Mouse (Mus musculus): ENCODE data around the gene Catsper3. TPM values are rescaled to one million over a fixed set of nuclear protein-coding genes. Genes with fewer than 3 reads are reported as not detected.
A peak's percentile ranks its signal among the peaks of the same experiment; 100 is the strongest.

The Catsper3 gene
- polyA plus RNA-seq, 1 experiment = not detected

- no peak for TF ChIP-seq POLR2A (IDR thresholded peaks at IDR 0.05; ENCODE audit: low read depth, low read length)
- no peak for TF ChIP-seq CTCF (IDR thresholded peaks at IDR 0.05; ENCODE audit: borderline replicate concordance, insufficient read depth, low read length)
- Histone ChIP-seq H3K27ac (ENCODE audit: insufficient read depth, low read length) (no peak overlapping the region), H3K4me1 (ENCODE audit: control insufficient read depth, insufficient read depth, low read length) (no peaks in the 10 kb centered on the region), H3K4me3 (ENCODE audit: insufficient read depth, low read length) (no peak overlapping the region)
These were observed 40.9 kb downstream of the Catsper3 start for GRCm38 (mm10) chr13:55825245-55825681.

DNA sequence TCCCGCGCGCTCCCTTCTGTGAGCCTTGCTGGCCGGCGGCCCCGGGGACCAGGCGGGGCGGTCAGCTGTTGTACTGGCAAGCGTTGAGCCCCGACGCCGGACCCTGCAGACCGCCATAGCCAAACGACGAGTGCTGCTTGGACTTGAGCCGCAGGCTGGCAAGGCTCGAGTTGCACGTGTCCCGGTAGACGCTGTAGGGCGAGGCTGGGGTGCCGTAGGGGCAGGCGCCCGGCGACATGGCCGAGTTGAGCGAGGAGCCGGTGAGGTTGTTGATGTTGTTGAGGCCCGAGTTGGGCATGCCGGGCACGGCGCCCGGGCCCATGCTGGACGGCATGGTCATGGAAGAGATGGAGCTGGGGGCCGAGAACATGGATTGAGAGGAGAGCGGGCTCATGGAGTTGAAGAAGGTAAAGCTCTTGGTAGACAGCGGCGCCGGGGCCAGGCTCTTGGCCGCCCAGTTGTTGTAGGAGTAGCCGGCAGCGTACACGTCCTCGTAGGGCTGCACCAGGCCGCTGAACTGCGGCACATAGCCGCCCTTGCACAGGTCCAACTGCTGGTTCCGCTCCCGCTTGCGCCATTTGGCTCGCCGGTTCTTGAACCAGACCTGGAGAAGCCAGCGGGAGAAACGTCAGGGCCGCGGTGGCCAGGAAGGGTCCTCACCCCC is 41.8 kb downstream of the Catsper3 start:
- Histone ChIP-seq H3K27ac (ENCODE audit: insufficient read depth, low read length) (no peak overlapping the region), H3K4me3 (ENCODE audit: insufficient read depth, low read length) (no peak overlapping the region), H3K4me1 (ENCODE audit: control insufficient read depth, insufficient read depth, low read length) (no peaks in the 10 kb centered on the region)
- TF ChIP-seq CTCF (IDR thresholded peaks at IDR 0.05; ENCODE audit: borderline replicate concordance, insufficient read depth, low read length) (no peak), POLR2A (IDR thresholded peaks at IDR 0.05; ENCODE audit: low read depth, low read length) (no peak)

DNA sequence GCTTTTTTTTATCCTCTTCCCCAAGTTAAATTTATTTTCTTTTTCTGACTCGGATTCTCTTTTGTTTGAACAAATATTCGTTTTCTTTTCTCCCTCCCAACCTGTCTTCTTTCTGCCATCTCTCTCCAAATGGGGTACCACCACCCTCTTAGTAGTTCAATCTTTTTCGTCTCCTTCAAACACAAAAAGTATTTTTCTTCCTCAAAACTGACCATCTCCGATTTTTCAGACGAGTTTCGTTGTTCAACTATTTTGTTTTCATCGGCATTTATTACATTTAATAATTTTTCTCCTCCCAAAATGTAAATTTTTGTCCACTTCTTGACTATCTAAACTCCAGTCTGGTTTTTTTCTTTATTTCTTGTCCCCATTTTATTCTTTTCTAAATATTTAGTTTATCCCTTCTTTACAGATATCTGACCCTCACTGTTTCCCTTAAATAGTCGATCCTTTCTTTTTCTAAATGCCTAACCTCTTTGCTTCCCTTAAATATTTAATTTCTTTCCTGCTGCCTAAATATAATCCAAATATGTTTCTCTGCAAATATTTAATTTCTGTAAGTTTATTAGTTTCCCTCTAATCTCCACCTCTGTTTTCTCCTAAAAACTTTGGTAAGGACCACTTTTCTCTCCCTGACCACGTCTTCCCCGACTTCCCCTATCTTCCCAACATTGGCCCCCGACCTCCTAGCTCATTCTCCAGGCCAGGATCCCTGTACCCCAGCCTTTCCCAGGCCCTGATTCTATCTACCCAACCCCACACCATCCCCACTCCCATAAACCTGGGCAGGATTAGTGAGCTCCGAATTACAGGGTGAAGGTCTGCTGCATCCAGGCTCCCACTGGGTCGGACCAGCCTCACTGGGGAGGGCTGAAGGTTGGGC is 42.7 kb downstream of the Catsper3 start:
- no peak overlapping the region for H3K4me3 ChIP-seq (ENCODE audit: insufficient read depth, low read length)

DNA sequence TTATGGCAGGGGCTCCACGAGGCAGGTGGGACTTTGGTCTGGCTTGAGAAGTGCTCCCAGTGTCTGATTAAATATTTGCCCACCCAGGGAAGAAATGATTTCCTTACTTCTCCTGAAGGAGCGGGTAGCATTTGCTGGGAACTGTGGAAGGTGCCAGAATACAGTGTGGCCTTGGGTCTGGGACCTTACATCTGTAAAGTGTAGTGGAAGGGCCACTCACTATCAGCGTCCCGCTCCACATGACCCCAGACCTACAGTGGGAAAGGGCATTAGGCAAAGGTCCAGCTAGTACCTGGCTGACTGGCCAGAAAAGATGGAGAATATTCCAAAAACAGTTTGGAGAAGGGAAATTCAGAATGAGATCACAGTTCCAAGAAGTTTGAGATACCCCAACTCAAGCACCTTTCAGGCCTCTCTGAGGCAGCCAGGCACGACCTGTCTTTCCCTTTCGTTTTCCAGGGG is 43.3 kb downstream of the Catsper3 start:
- Histone ChIP-seq H3K4me3 (ENCODE audit: insufficient read depth, low read length) (peak overlapping the region; percentile 1; the same call in 1 of the 2 replicates), H3K27ac (ENCODE audit: insufficient read depth, low read length) (no peak overlapping the region), H3K4me1 (ENCODE audit: control insufficient read depth, insufficient read depth, low read length) (no peaks in the 10 kb centered on the region)
- no peak for TF ChIP-seq POLR2A (IDR thresholded peaks at IDR 0.05; ENCODE audit: low read depth, low read length)

More for the DNA sequence above, 42.7 kb downstream of the Catsper3 start:
- Histone ChIP-seq H3K4me1 (ENCODE audit: control insufficient read depth, insufficient read depth, low read length) (no peaks in the 10 kb centered on the region), H3K27ac (ENCODE audit: insufficient read depth, low read length) (no peak overlapping the region)
- no peak for TF ChIP-seq CTCF (IDR thresholded peaks at IDR 0.05; ENCODE audit: borderline replicate concordance, insufficient read depth, low read length)
- TF ChIP-seq POLR2A (IDR thresholded peaks at IDR 0.05; ENCODE audit: low read depth, low read length) = no peak

DNA sequence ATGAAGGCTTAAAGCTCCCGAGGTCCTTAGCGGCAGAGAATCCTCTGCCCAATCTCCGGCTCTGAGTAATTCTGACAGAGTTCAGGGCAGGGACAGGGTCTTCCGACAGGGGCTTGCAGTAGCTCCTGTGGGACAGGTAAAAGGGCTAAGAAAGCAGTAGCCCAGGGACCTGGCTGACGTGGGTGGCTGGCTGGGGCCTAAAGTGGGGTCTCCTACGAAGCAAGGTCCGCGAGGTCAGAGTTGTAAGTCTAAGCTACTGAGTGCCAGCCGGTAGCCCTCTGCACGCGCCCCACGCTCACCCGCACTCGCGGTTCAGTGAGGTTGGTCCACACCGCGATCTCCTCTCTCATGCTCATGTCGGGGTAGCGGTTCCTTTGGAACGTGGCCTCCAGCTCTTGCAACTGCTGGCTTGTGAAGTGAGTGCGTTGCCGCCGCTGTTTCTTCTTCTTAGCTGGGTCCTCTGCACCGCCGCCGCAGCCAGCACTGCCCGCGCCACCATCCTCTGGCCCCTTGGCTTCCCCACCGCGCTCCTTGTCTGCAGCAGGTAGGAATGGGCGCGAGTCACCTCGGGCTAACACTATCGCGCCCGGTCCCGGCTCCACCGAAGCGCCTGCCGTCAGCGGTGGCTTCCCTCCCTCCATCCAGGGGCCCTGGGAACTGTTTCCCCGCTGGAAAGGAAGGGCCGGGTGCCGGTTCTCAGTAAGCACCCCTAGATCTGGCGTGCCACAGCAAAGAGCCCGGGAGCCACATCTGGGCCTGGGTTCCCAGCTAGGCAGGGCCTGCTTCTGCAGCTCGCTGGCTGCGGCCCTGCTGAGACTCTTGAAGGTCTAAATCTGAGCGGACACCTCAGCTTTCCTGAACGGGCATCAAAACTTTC is 44.0 kb downstream of the Catsper3 start:
- H3K27ac ChIP-seq (ENCODE audit: insufficient read depth, low read length) = no peak overlapping the region
- H3K4me3 ChIP-seq (ENCODE audit: insufficient read depth, low read length) = peak overlapping the region; percentile 20
- no peaks in the 10 kb centered on the region for H3K4me1 ChIP-seq (ENCODE audit: control insufficient read depth, insufficient read depth, low read length)
- TF ChIP-seq POLR2A (IDR thresholded peaks at IDR 0.05; ENCODE audit: low read depth, low read length) (no peak), CTCF (IDR thresholded peaks at IDR 0.05; ENCODE audit: borderline replicate concordance, insufficient read depth, low read length) (no peak)

DNA sequence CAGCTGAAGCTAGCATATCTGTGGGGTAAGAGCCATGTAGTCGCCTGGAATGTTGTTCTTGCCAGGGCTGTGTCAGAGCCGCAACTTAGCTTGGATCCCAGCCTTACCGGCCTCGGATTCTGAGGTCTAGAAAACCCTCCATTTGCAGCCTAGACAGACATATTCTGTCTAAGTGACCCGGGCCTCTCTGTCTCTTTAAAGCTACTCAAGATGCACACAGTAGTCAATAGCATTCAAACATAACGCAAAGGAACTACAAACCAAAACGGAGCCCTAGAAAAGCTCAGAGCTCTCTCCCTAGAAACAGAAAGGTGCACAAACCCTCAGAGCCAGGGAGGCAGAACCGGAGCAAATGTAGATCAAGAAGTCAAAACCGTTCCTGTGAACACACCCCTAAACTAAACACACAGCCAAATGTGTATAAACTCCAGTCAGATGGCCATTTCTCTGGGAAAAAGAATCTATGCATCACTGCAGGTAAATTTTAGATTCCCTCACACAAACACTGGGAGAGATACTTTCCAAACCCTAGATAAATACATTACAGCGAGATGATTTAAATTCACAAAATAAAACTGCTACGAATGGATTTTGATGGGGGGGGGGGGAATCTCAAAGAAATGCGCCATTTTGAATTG is 44.8 kb downstream of the Catsper3 start:
- Histone ChIP-seq H3K4me3 (ENCODE audit: insufficient read depth, low read length) (peak overlapping the region; percentile 20), H3K4me1 (ENCODE audit: control insufficient read depth, insufficient read depth, low read length) (no peaks in the 10 kb centered on the region), H3K27ac (ENCODE audit: insufficient read depth, low read length) (no peak overlapping the region)
- no peak for TF ChIP-seq CTCF (IDR thresholded peaks at IDR 0.05; ENCODE audit: borderline replicate concordance, insufficient read depth, low read length)
- TF ChIP-seq POLR2A (IDR thresholded peaks at IDR 0.05; ENCODE audit: low read depth, low read length) = no peak

DNA sequence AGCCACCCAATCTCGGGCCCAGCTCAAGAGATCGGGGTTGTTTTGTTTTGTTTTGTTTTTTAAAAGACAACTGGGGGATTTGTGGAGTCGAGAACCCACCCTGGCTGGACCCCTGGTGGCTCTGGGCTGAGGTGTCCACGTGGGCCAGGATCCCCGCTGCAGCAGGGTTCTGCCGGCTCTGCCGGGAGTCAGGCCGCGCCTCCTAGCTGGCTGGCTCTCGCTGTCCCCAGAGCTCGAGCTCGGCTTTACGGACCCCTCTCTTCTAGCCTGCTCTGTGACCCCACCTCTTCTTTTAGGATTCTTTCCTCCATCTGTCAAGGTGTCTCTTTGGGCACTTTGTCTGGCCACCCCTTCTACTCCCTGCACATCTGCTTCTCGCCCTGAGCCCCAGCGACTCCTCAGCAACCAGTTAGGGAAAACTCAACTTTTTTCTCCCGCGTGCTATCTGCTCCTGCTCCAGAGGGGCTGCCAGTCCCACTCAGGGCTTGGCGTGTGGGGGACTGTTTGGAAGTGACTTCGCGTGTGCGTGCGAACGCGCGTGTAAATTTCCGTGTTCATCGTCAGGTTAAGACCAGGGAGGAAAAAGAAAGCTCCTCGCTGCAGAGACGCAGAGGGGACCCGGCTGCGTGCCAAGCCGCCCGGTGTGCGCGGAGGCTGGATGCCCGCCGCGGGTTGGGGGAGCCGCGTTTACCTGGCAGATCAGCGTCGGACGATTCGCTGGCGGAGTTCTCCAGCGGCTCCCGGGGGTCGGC is 45.9 kb downstream of the Catsper3 start:
- H3K4me1 ChIP-seq (ENCODE audit: control insufficient read depth, insufficient read depth, low read length) = no peaks in the 10 kb centered on the region
- H3K4me3 ChIP-seq (ENCODE audit: insufficient read depth, low read length) = peak overlapping the region; percentile 25
- TF ChIP-seq POLR2A (IDR thresholded peaks at IDR 0.05; ENCODE audit: low read depth, low read length) (no peak), CTCF (IDR thresholded peaks at IDR 0.05; ENCODE audit: borderline replicate concordance, insufficient read depth, low read length) (no peak)
- H3K27ac ChIP-seq (ENCODE audit: insufficient read depth, low read length) = no peak overlapping the region

DNA sequence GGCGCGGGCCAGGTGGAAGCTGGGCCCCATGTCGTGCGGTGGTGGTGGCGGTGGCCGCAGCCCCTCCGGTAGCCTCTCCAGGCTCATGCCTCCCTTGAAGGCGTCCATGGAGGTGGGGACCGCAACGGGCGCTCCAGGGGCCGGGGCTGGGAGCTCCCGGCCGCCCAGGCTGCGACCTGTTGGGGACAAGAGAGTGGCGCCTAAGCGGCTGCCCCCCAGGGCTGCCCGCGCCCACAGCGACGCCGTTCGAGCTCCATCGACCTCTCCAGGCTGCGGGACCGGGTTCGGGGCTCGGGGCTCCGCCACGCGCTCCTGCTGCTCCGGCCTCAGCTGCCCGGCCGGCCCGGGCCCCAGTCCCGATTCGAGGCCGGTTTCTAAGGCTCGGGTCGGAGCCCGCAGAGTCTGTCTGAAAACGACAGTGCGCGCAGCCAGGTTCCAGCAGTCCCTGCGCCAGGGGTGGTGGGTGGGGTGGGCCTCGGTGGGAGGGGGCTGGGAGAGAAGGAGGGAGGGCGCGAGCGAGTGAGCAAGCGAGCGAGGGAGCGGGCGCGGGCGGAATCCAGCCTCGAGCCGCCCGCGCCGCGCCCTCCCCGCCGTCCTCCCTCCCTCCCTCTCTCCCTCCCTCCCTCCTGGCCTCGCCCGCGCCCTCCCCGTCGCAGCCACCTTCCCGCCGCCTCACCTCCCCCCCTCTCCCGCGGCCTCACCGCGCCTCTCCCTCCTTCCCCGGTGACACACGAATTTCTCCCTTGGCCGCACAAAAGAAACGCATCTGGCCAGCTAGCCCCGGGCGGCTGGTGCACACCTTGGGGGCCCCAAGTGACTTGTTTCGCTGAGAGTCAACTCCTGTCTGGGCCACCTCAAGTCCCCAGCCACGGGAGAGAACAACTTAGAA is 46.7 kb downstream of the Catsper3 start:
- Histone ChIP-seq H3K4me3 (ENCODE audit: insufficient read depth, low read length) (peak overlapping the region; percentile 25), H3K4me1 (ENCODE audit: control insufficient read depth, insufficient read depth, low read length) (no peaks in the 10 kb centered on the region), H3K27ac (ENCODE audit: insufficient read depth, low read length) (no peak overlapping the region)
- TF ChIP-seq POLR2A (IDR thresholded peaks at IDR 0.05; ENCODE audit: low read depth, low read length) = no peak
- no peak for TF ChIP-seq CTCF (IDR thresholded peaks at IDR 0.05; ENCODE audit: borderline replicate concordance, insufficient read depth, low read length)
